Mouse (Mus musculus) megakaryocyte, adult 5-6 weeks (primary cell): ENCODE measurements around the gene Olfr1423. TPM values are rescaled to one million over a fixed set of nuclear protein-coding genes. Genes with fewer than 3 reads are reported as not detected.

Experiments used
- total RNA-seq, 2 experiments: library from RNA; stranded (forward) in 1 of 2; stranded (reverse) in 1 of 2; fragments of 153-499, 151-499 nt in 1 of 2; fragments of 221-1000, 200-1000 nt in 1 of 2; gene quantifications; 2 replicates each; pipeline versions ENCODE4 v1.2.3 to v1.2.4; 2015 to 2017

Olfr1423 gene
- total RNA-seq, 2 experiments from 2014 or later = not detected

Other genes starting within 250 kb of the Olfr1423 start
- 27.6 and 28.5 TPM in 2 replicates for gene Stx3, start 221.9 kb downstream of the Olfr1423 start, total RNA-seq (2015)
- gene Stx3, start 221.9 kb downstream of the Olfr1423 start, total RNA-seq (2017) = 30.4 and 31.5 TPM in 2 replicates
- not detected in 2 replicates for gene Olfr1417, start 202.1 kb downstream of the Olfr1423 start, total RNA-seq (2015)
- gene Olfr1417, start 202.1 kb downstream of the Olfr1423 start, total RNA-seq (2017) = not detected in 2 replicates
- not detected in 2 replicates for gene Olfr1418, start 180.3 kb downstream of the Olfr1423 start, total RNA-seq (2015)
- not detected in 2 replicates for gene Olfr1418, start 180.3 kb downstream of the Olfr1423 start, total RNA-seq (2017)
- gene Olfr1419, start 166.2 kb downstream of the Olfr1423 start, total RNA-seq (2015) = not detected in 2 replicates
- gene Olfr1419, start 166.2 kb downstream of the Olfr1423 start, total RNA-seq (2017) = not detected in 2 replicates
- gene Olfr1420, start 154.8 kb downstream of the Olfr1423 start, total RNA-seq (2015) = not detected in 2 replicates
- not detected in 2 replicates for gene Olfr1420, start 154.8 kb downstream of the Olfr1423 start, total RNA-seq (2017)
- gene Patl1, start 128.9 kb downstream of the Olfr1423 start, total RNA-seq (2015) = 45.5 and 48.7 TPM in 2 replicates
- gene Patl1, start 128.9 kb downstream of the Olfr1423 start, total RNA-seq (2017) = 20.3 and 26.1 TPM in 2 replicates
- 35.0 and 36.9 TPM in 2 replicates for gene Osbp, start 75.4 kb downstream of the Olfr1423 start, total RNA-seq (2015)
- gene Osbp, start 75.4 kb downstream of the Olfr1423 start, total RNA-seq (2017) = 42.6 and 43.3 TPM in 2 replicates
- not detected in 2 replicates for gene Olfr1424, start 21.4 kb upstream of the Olfr1423 start, total RNA-seq (2015)
- gene Olfr1424, start 21.4 kb upstream of the Olfr1423 start, total RNA-seq (2017) = not detected in 2 replicates
- not detected in 2 replicates for gene Olfr1425, start 36.4 kb upstream of the Olfr1423 start, total RNA-seq (2015)
- not detected in 2 replicates for gene Olfr1425, start 36.4 kb upstream of the Olfr1423 start, total RNA-seq (2017)
- not detected in 2 replicates for gene Olfr1426, start 50.7 kb upstream of the Olfr1423 start, total RNA-seq (2015)
- not detected in 2 replicates for gene Olfr1426, start 50.7 kb upstream of the Olfr1423 start, total RNA-seq (2017)
- gene Olfr1427, start 62.0 kb upstream of the Olfr1423 start, total RNA-seq (2015) = not detected in 2 replicates
- not detected in 2 replicates for gene Olfr1427, start 62.0 kb upstream of the Olfr1423 start, total RNA-seq (2017)
- not detected in 2 replicates for gene Olfr1428, start 74.6 kb upstream of the Olfr1423 start, total RNA-seq (2015)
- not detected in 2 replicates for gene Olfr1428, start 74.6 kb upstream of the Olfr1423 start, total RNA-seq (2017)
- gene Olfr76, start 81.9 kb upstream of the Olfr1423 start, total RNA-seq (2015) = not detected in 2 replicates
- not detected in 2 replicates for gene Olfr76, start 81.9 kb upstream of the Olfr1423 start, total RNA-seq (2017)
- gene Olfr1555-ps1, start 128.8 kb upstream of the Olfr1423 start, total RNA-seq (2015) = not detected in 2 replicates
- gene Olfr1555-ps1, start 128.8 kb upstream of the Olfr1423 start, total RNA-seq (2017) = not detected in 2 replicates
- gene Olfr1431, start 159.3 kb upstream of the Olfr1423 start, total RNA-seq (2015) = not detected in 2 replicates
- gene Olfr1431, start 159.3 kb upstream of the Olfr1423 start, total RNA-seq (2017) = not detected in 2 replicates
- not detected in 2 replicates for gene Olfr1432, start 191.3 kb upstream of the Olfr1423 start, total RNA-seq (2015)
- gene Olfr1432, start 191.3 kb upstream of the Olfr1423 start, total RNA-seq (2017) = not detected in 2 replicates
- gene Olfr262, start 200.3 kb upstream of the Olfr1423 start, total RNA-seq (2015) = not detected in 2 replicates
- gene Olfr262, start 200.3 kb upstream of the Olfr1423 start, total RNA-seq (2017) = not detected in 2 replicates
- gene Olfr235, start 219.7 kb upstream of the Olfr1423 start, total RNA-seq (2015) = not detected in 2 replicates
- gene Olfr235, start 219.7 kb upstream of the Olfr1423 start, total RNA-seq (2017) = not detected in 2 replicates
- not detected in 2 replicates for gene Olfr1434, start 238.5 kb upstream of the Olfr1423 start, total RNA-seq (2015)
- gene Olfr1434, start 238.5 kb upstream of the Olfr1423 start, total RNA-seq (2017) = not detected in 2 replicates